Mouse (Mus musculus) brown adipose tissue, adult 24 weeks (tissue): ENCODE measurements around the gene Syne2. TPM values are rescaled to one million over a fixed set of nuclear protein-coding genes. Genes with fewer than 3 reads are reported as not detected.

ENCODE experiments used
- H3K27ac ChIP-seq: fragments of 200-500 bp; replicated peaks from 2 replicates; pipeline ENCODE4 v1.5.1; 2012; ENCODE audit warnings: low read depth, mild to moderate bottlenecking, low read length
- H3K4me1 ChIP-seq: fragments of 200-500 bp; 2 replicates; pipeline ENCODE4 v1.6.1; 2012; ENCODE audit warnings: low read length, mixed read lengths; ENCODE audit not compliant: control insufficient read depth, insufficient read depth, insufficient read length
- H3K4me3 ChIP-seq: fragments of 200-500 bp; 2 replicates; pipeline ENCODE4 v1.5.1; 2012; ENCODE audit warnings: low read depth, mild to moderate bottlenecking, low read length, moderate library complexity; ENCODE audit not compliant: insufficient read depth
- polyA plus RNA-seq: library from polyadenylated mRNA; stranded (reverse); fragments of >200 nt; gene quantifications from 2 replicates; pipeline ENCODE4 v1.2.4, GENCODE M21; 2012; ENCODE audit not compliant: missing spikeins, insufficient read depth, insufficient read length

Syne2 gene
- polyA plus RNA-seq, 1 experiment: 19.7 TPM

DNA sequence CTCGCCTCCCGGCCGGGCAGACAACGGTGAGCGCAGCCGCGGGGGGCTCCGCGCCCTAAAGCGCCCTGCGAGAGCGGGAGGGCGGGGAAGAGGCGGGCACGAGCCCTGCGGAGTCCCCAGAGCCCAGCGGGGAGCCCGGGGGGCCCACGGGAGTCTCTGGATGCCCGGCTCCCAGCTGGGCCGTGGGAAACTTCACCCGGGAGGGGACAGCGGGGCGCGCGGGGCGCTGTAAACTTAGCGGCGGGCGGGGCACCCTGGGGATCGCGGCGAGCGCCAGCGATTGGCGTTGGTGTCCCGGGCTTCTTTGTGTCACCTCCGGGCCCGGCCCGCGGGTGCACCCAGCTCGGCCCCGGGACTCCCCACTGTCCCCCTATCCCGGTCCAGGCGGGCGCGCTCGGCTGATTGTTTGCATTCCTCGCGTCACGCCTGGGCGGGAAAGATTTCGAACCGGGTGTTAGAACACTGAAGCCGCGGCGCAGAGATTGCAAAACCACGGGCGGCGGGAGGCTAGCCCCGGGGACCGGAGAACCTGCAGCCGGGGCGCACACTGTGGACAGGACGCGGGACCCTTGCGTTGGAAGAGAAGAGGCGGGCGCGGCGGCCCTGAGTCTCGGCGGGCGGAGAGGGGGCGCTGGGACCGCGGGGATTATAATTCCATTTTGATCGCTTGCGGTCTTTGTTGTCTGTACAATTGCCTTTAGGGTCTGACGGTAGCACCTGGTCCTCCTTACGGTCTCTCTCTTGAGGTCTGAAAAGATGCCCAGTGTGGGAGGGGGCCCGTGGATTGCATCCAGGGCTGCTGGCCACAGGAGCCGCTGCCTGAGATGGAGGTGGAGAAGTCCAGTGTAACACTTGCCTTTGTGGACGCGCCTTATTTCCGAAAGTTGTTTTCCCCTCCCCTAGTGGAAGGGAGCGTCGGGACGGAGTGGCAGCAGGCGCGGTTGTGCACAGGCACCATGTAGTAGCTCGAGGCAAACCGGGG, 810 bp downstream of the Syne2 start:
- Histone ChIP-seq H3K4me1 (peaks cover 17% of the 10 kb centered on the region), H3K27ac (peak overlapping the region; percentile 48)

DNA sequence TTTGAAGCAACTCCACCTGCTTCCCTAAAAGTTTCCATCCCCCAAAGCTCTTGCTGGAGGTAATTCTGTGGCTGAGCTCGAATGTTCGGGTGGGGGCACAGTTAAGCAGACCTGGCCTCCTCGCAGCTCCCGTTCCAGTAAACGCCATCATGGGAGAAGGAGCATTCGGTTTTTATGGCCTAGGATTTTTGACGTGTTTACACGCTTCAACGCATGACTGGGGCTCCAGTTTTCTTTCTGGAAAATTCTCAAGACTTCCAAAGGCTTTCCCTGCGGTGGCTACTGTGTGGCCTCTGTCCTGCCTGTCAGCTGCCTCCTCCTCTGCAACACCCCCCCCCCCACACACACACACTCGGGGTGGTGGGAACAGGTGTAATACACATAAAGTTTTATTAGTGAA, 1.5 kb downstream of the Syne2 start:
- peaks cover 17% of the 10 kb centered on the region for H3K4me1 ChIP-seq
- peak overlapping the region; percentile 74 for H3K4me3 ChIP-seq
- 0 out of 2 replicates have a peak overlapping the region, but pooled peaks have one; percentile 0 for H3K27ac ChIP-seq

More for the DNA sequence above, 810 bp downstream of the Syne2 start:
- H3K4me3 ChIP-seq: peak overlapping the region; percentile 74

DNA sequence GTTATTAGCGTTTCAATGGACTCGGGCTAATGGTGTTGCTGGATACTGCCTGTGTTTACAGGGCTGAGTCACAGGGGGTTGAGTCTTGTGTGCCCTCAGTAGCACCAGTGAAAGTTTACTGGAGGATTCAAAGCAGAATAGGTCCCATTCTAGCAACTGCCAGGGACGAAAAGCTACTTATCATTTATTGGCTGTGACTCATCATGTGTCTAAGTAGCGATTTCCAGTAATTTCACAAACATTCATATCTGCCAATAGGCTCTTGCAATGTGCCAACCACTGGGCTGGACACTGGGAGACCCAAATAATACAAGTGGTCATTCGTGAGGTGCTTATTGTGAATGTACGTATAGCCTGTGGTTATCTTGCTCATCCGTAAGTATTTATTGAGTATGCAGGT, 2.3 kb downstream of the Syne2 start:
- no peak overlapping the region for H3K4me3 ChIP-seq
- H3K27ac ChIP-seq: no peak overlapping the region
- H3K4me1 ChIP-seq: peaks cover 17% of the 10 kb centered on the region

DNA sequence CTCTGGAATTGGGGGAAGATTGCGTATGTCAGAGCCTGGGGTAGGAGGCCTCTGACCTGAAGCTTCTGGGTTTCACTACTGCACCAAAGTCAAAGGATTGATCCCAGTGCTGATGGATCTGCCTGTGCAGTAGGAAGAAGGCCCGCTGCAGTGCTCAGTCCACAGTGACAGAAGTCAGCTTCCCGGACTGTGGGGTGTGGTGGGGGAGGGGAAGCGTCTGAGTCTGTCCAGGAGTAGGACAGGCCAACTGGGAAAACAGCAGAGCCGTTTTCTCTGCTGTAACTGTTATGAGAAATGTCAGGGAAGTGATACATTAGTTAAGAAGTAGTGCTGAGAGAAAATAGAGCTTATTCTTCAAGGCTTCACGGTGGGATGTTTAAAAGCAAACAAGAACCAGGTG, 4.2 kb downstream of the Syne2 start:
- H3K27ac ChIP-seq: 0 out of 2 replicates have a peak overlapping the region, but pooled peaks have one; percentile 5
- H3K4me1 ChIP-seq: peaks cover 26% of the 10 kb centered on the region
- H3K4me3 ChIP-seq: no peak overlapping the region

DNA sequence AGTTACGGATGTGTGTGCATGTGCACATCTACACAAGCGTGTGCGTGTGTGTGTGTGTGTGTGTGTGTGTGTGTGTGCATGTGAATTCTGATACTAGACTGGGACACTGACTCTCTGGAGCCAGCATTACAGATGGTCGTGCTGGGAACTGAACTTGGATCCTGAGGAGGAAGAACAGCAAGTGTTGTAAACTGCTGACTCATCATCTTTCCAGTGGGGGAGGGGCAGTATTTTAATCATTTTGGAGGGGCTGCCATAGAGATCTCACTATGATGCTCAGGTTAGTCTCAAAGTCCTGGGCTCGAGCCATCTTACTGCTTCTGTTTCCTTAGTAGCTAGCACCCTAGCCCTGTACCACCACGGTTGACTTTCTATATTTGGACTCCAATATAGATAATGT, 5.5 kb downstream of the Syne2 start:
- Histone ChIP-seq H3K27ac (no peak overlapping the region), H3K4me1 (peaks cover 35% of the 10 kb centered on the region), H3K4me3 (no peak overlapping the region)

DNA sequence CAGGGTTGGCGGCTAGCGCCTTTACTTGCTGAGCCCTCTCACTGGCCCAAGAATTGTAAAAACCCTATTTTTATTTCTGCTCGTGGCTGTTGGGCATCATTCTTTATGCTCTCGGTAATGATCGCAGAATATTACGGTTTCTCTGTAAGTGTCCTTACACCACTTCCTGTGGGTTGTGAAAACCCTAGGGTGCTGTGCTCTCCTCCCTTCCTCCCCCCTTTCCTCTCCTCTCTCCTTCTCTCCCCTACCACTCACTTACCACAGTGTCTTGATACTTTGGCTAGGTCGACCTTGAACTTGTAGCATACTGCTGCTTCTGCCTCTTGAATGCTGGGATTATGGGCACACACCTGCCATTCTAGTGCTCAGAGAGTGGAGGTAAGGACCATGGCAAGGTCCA, 7.5 kb downstream of the Syne2 start:
- no peak overlapping the region; the same call in 1 of the 2 replicates for H3K27ac ChIP-seq
- H3K4me3 ChIP-seq: no peak overlapping the region
- peaks cover 30% of the 10 kb centered on the region for H3K4me1 ChIP-seq

DNA sequence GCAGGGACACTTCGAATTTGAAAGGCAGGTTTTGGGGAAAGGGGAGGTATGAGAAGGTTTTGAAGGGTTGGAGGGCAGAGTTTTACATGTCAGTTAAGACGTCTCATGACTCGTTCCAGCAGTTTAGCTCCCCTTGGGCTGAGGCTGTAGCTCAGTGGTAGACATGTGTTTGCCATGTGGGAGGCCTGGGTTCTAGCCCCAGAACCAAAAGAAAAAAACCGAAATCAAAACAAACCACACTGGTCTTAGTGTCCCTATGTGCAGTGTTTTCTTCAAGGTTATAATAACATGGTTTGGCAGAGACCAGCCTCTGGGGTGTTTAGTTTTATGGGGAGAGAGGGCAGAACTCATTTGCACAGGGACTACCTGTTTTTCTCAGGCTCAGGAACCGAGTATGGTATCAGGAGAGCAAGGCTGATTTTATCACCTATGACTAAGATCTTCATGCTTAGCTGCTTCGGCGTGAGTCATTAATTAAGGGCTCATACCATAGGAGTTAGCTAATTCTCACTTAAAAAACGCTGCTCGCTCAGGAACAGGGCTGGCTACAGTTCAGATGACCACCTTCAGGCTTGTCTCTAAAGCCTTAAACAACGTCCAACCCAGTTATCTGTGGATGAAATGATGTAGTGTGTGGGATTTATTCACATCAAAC, 8.9 kb downstream of the Syne2 start:
- Histone ChIP-seq H3K27ac (peak overlapping the region; percentile 20), H3K4me1 (peaks cover 22% of the 10 kb centered on the region)

DNA sequence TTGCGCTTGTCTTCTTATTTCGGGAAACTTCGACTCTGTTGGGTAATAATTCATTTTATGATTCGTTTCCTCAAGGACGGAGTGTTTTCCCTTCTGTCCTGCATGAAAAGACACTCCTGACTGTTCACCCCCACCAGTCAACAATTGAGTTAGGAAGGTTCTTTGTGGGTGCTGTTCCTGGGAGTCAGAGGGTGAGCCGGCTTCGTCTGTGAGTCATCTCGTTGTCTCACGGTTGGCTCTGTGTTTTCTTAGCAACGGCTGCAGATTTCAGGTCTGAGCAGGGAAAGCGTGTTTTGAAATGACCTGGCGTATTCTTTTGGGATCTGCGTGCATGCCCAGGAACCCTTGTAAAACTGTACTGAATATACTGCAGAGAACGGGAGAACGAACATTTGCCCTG, 9.8 kb downstream of the Syne2 start:
- H3K4me1 ChIP-seq: peaks cover 24% of the 10 kb centered on the region
- peak overlapping the region; percentile 4; the same call in 1 of the 2 replicates for H3K4me3 ChIP-seq
- peak overlapping the region; percentile 20 for H3K27ac ChIP-seq

More for the DNA sequence above, 8.9 kb downstream of the Syne2 start:
- no peak overlapping the region for H3K4me3 ChIP-seq

- no peak overlapping the region for H3K27ac ChIP-seq
- H3K4me1 ChIP-seq: peaks cover 32% of the 10 kb centered on the region
- H3K4me3 ChIP-seq: no peak overlapping the region
Measured at GRCm38 (mm10) chr12:75829616-75830015, 11.7 kb downstream of the Syne2 start.

GRCm38 (mm10) chr12:75833149-75833959, 15.4 kb downstream of the Syne2 start:
- Histone ChIP-seq H3K27ac (peak overlapping the region; percentile 37), H3K4me3 (no peak overlapping the region), H3K4me1 (peaks cover 30% of the 10 kb centered on the region)

GRCm38 (mm10) chr12:75833960-75834729, 16.2 kb downstream of the Syne2 start:
- peak overlapping the region; percentile 37 for H3K27ac ChIP-seq
- peaks cover 27% of the 10 kb centered on the region for H3K4me1 ChIP-seq
- no peak overlapping the region for H3K4me3 ChIP-seq

DNA sequence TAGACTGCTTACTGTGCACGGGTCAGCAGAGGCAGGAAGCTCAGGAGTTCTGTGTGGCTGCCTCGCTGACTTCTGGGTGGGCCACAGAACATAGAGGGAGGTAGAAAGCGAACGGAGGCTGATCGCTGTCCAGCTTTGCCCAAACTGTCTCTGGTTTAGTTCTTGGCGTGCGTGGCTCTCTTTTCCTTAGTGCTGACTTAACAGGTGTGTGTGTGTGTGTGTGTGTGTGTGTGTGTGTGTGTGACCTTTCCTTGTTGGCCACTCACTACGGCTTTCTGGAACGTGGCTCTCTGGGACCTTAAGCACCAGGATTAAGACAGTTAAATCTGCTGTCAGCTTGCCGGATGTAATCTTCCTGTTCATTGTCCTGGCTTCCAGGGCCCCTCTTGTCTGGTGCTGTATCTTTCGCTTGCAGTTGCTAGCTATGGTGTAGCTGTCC, 18.6 kb downstream of the Syne2 start:
- H3K27ac ChIP-seq: peak overlapping the region; percentile 51
- H3K4me1 ChIP-seq: peaks cover 40% of the 10 kb centered on the region
- H3K4me3 ChIP-seq: peak overlapping the region; percentile 33

DNA sequence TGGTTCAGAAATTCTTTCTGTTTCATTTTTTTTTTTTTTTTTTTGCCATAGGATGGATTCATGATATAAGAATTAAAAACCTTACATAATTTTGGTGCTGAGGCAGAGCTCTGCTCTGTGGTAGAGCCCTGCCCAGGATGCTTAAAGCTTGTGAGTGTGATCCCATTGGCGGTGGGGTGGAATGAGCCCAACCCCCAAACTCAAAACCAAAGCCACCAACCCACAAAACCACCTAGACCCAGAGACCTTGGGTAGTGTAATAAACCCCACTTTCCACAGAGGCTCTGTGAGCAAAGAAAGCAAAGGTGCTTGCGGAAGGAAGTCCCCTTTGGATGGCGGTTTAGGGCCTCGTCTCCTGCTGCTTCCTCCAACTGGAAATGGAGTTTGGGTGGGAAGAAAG, 19.5 kb downstream of the Syne2 start:
- no peak overlapping the region for H3K27ac ChIP-seq
- peaks cover 42% of the 10 kb centered on the region for H3K4me1 ChIP-seq
- H3K4me3 ChIP-seq: no peak overlapping the region

- H3K4me1 ChIP-seq: peaks cover 37% of the 10 kb centered on the region
- peak overlapping the region; percentile 75 for H3K27ac ChIP-seq
- H3K4me3 ChIP-seq: peak overlapping the region; percentile 10; the same call in 1 of the 2 replicates
Measured at GRCm38 (mm10) chr12:75839083-75839736, 21.3 kb downstream of the Syne2 start.
